Mouse (Mus musculus) limb, embryonic 12.5 days (tissue): ENCODE data around the gene Tmem63b. TPM values are rescaled to one million over a fixed set of nuclear protein-coding genes. Genes with fewer than 3 reads are reported as not detected.
A peak's percentile ranks its signal among the peaks of the same experiment; 100 is the strongest.

Experiments used
- ATAC-seq: fragments of 200-750 bp; cut with Nextera tagmentation; 2 replicates; pipeline ENCODE4 v1.8.0; 2017; ENCODE audit warnings: low read depth, moderate TSS enrichment; ENCODE audit not compliant: insufficient number of reproducible peaks, insufficient read depth, low FRiP score, low TSS enrichment
- H3K27ac ChIP-seq: fragments of 300-500 bp; sonication (generic); 2 replicates; pipeline ENCODE4 v1.5.1; 2016; ENCODE audit warnings: mild to moderate bottlenecking, moderate library complexity
- H3K27me3 ChIP-seq: fragments of 300-500 bp; sonication (generic); 2 replicates; pipeline ENCODE4 v1.6.1; 2016; ENCODE audit warnings: mild to moderate bottlenecking, moderate library complexity
- H3K36me3 ChIP-seq: fragments of 300-500 bp; sonication (generic); 2 replicates; pipeline ENCODE4 v1.6.1; 2016; ENCODE audit warnings: mild to moderate bottlenecking, moderate library complexity
- H3K4me1 ChIP-seq: fragments of 300-500 bp; sonication (generic); replicated peaks from 2 replicates; pipeline ENCODE4 v1.6.1; 2016
- H3K4me2 ChIP-seq: fragments of 300-500 bp; sonication (generic); 2 replicates; pipeline ENCODE4 v1.6.1; 2016; ENCODE audit warnings: mild to moderate bottlenecking, moderate library complexity
- H3K4me3 ChIP-seq: fragments of 300-500 bp; sonication (generic); replicated peaks from 2 replicates; pipeline ENCODE4 v1.5.1; 2016; ENCODE audit warnings: mild to moderate bottlenecking
- H3K9ac ChIP-seq: fragments of 300-500 bp; sonication (generic); replicated peaks from 2 replicates; pipeline ENCODE4 v1.6.1; 2016; ENCODE audit warnings: mild to moderate bottlenecking, moderate library complexity
- H3K9me3 ChIP-seq: fragments of 300-500 bp; sonication (generic); 2 replicates; pipeline ENCODE4 v1.6.1; 2016; ENCODE audit warnings: mild to moderate bottlenecking, moderate library complexity
- WGBS: fragments of 180-500 bp; shearing (Covaris S2); methylation state at CpG from one replicate; pipeline ENCODE4 v1.1.7; 2016; 5-methylcytosine and 5-hydroxymethylcytosine counted together
- polyA plus RNA-seq: library from polyadenylated mRNA; unstranded; fragments of >200 nt; fragmentation: Nextera tagmentation; extraction: Ambion mirVana; gene quantifications from 2 replicates; pipeline ENCODE4 v1.2.1, GENCODE M21; 2016

Tmem63b gene
- 34.1 and 35.8 TPM in 2 replicates for polyA plus RNA-seq

- no peak for ATAC-seq
- H3K4me1 ChIP-seq, result peaks cover 24% of the 10 kb centered on the region
- H3K27ac ChIP-seq, result peak within 1 kb of the TSS; percentile 90
- peak within 1 kb of the TSS; percentile 90 for H3K9ac ChIP-seq
- H3K4me3 ChIP-seq, result peak within 1 kb of the TSS; percentile 78
- H3K27me3 ChIP-seq, result no peaks in the 10 kb centered on the region
- H3K9me3 ChIP-seq, result peaks cover 2% of the 10 kb centered on the region; the same call in 1 of the 2 replicates
- no peaks in the 10 kb centered on the region for H3K36me3 ChIP-seq
- H3K4me2 ChIP-seq, result peak within 1 kb of the TSS; percentile 88
- WGBS, result 12% methylated on average over 12 of the region's 12 CpGs
These were observed at the start of gene Tmem63b for GRCm38 (mm10) chr17:45686716-45687115. Gene Tmem63b (minus strand): TSS chr17:45686905.

- peaks cover 42% of the 10 kb centered on the region for H3K4me1 ChIP-seq
- 5% methylated on average over 10 of the region's 10 CpGs for WGBS
These were observed 48.9 kb upstream of the Tmem63b start for GRCm38 (mm10) chr17:45735382-45736310.

GRCm38 (mm10) chr17:45734881-45735280, 48.2 kb upstream of the Tmem63b start:
- Histone ChIP-seq H3K9ac (peak overlapping the region; percentile 27; the same call in 1 of the 2 replicates), H3K4me2 (peak overlapping the region; percentile 6; the same call in 1 of the 2 replicates), H3K9me3 (no peaks in the 10 kb centered on the region), H3K27ac (peak overlapping the region; percentile 53; the same call in 1 of the 2 replicates), H3K36me3 (no peaks in the 10 kb centered on the region), H3K4me3 (no peak overlapping the region), H3K27me3 (peaks cover 13% of the 10 kb centered on the region), H3K4me1 (peaks cover 48% of the 10 kb centered on the region)
- WGBS, result 75% methylated on average over 4 of the region's 4 CpGs
- no peak for ATAC-seq

More at GRCm38 (mm10) chr17:45735382-45736310, 48.9 kb upstream of the Tmem63b start:
- peak; percentile 16; the same call in 1 of the 2 replicates for ATAC-seq
- peak overlapping the region; percentile 59 for H3K9ac ChIP-seq
- H3K36me3 ChIP-seq, result no peaks in the 10 kb centered on the region
- peaks cover 13% of the 10 kb centered on the region for H3K27me3 ChIP-seq
- peak overlapping the region; percentile 43 for H3K4me3 ChIP-seq
- H3K4me2 ChIP-seq, result peak overlapping the region; percentile 69
- no peaks in the 10 kb centered on the region for H3K9me3 ChIP-seq
- H3K27ac ChIP-seq, result peak overlapping the region; percentile 94

DNA sequence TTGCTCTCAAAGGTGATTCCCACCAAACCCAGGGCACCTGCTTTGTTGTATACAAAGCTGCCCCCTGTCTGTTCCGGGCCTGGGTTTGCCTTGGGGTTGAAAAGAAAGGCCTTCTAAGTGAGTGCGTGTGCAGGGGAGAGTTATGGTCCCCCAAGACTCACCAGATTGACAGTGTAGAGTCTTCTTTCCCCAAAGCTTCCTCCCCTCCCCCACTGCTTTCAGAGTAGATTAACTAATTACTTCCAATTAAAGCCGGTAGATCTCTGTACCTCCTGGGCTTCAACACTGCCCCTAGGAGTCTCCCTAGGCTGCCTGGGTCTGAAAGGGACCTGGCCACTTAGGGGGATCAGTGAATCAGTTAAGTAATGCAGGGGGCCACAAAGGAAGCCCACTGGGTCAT, 47.6 kb upstream of the Tmem63b start:
- 0 out of 2 replicates have a peak overlapping the region, but pooled peaks have one; percentile 8 for H3K27ac ChIP-seq
- H3K4me2 ChIP-seq, result peak overlapping the region; percentile 87
- no peak for ATAC-seq
- peaks cover 13% of the 10 kb centered on the region for H3K27me3 ChIP-seq
- WGBS, result 19% methylated on average over 3 of the region's 3 CpGs
- H3K4me3 ChIP-seq, result peak overlapping the region; percentile 41
- H3K9me3 ChIP-seq, result no peaks in the 10 kb centered on the region
- H3K9ac ChIP-seq, result peak overlapping the region; percentile 74
- H3K36me3 ChIP-seq, result no peaks in the 10 kb centered on the region
- H3K4me1 ChIP-seq, result peaks cover 54% of the 10 kb centered on the region

DNA sequence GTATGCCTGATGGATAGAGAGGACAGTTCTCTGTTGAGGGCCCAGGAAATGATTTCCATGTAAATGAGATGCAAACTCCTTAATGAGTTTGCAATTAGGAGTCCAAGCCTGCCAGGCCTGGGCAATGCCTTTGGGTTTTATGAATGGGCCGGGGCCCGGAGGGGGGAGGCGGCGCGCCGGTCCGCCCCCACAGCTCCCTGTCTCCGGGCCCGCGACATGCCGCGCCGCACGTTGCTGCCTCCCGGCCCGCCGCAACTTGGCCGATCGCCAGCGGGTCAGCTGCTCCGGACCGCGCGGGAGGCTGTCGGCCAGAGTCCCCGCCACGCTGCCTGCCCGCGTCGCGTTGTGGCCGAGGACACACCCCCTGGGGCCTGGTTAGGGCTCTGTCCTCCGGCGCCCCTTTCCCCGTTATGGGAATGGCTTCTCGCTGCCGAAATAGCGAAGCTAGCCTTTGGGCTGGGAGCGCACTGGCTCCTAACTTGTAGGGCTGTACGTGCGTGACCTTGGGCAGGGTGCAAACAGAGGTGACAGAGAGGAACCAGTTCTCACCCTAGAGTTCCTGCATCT, 47.1 kb upstream of the Tmem63b start, which contains the start of gene 1600014C23Rik:
TSS of gene 1600014C23Rik (minus strand) at position 110 of the 567 bp plus-strand sequence.
- no peak for ATAC-seq
- H3K27me3 ChIP-seq, result peaks cover 13% of the 10 kb centered on the region
- peak within 1 kb of the TSS; percentile 41 for H3K4me3 ChIP-seq
- peaks cover 57% of the 10 kb centered on the region for H3K4me1 ChIP-seq
- 1% methylated on average over 41 of the region's 41 CpGs for WGBS
- H3K27ac ChIP-seq, result 0 out of 2 replicates have a peak within 1 kb of the TSS, but pooled peaks have one; percentile 8
- H3K4me2 ChIP-seq, result peak within 1 kb of the TSS; percentile 87
- H3K36me3 ChIP-seq, result no peaks in the 10 kb centered on the region
- peak within 1 kb of the TSS; percentile 74 for H3K9ac ChIP-seq
- H3K9me3 ChIP-seq, result no peaks in the 10 kb centered on the region

GRCm38 (mm10) chr17:45733038-45733734, 46.5 kb upstream of the Tmem63b start:
- H3K9ac ChIP-seq, result peak overlapping the region; percentile 74
- whole genome bisulfite sequencing, result 58% methylated on average over 19 of the region's 19 CpGs
- peak overlapping the region; percentile 87 for H3K4me2 ChIP-seq
- ATAC-seq, result no peak
- H3K36me3 ChIP-seq, result no peaks in the 10 kb centered on the region
- peaks cover 13% of the 10 kb centered on the region for H3K27me3 ChIP-seq
- no peak overlapping the region for H3K27ac ChIP-seq
- no peaks in the 10 kb centered on the region for H3K9me3 ChIP-seq
- H3K4me3 ChIP-seq, result peak overlapping the region; percentile 41
- peaks cover 57% of the 10 kb centered on the region for H3K4me1 ChIP-seq

GRCm38 (mm10) chr17:45731172-45731864, 44.6 kb upstream of the Tmem63b start:
- no peaks in the 10 kb centered on the region for H3K36me3 ChIP-seq
- no peak overlapping the region for H3K4me3 ChIP-seq
- H3K9me3 ChIP-seq, result no peaks in the 10 kb centered on the region
- H3K9ac ChIP-seq, result no peak overlapping the region
- H3K4me1 ChIP-seq, result peaks cover 59% of the 10 kb centered on the region
- H3K27ac ChIP-seq, result no peak overlapping the region
- H3K27me3 ChIP-seq, result peaks cover 13% of the 10 kb centered on the region
- WGBS, result 22% methylated on average over 9 of the region's 9 CpGs
- no peak overlapping the region for H3K4me2 ChIP-seq
- ATAC-seq, result no peak

DNA sequence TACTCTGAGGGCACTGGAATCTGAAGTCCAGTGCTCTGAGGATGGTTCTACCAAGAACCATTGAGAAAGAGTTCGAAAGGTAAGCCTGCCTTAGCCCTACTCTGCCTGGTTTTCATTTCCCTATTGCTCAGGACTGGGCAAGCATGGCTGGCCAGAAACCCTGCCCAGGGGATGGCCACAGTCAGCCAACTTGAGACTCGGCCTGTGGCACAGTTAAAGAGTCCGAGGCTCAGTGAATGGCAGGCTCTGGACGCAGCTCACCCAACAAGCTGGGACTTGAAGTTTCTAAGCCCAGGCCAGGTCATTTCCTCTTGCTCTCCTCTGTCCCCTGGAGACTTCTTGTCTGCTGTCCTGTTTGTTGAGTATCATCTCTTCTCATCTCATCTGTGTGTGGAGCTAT, 44.0 kb upstream of the Tmem63b start:
- no peak overlapping the region for H3K27ac ChIP-seq

GRCm38 (mm10) chr17:45729387-45729786, 42.7 kb upstream of the Tmem63b start:
- no peaks in the 10 kb centered on the region for H3K36me3 ChIP-seq
- peak overlapping the region; percentile 31; the same call in 1 of the 2 replicates for H3K9ac ChIP-seq

More for the DNA sequence above, 44.0 kb upstream of the Tmem63b start:
- Histone ChIP-seq H3K27me3 (peaks cover 13% of the 10 kb centered on the region), H3K9me3 (no peaks in the 10 kb centered on the region), H3K4me1 (peaks cover 59% of the 10 kb centered on the region), H3K36me3 (no peaks in the 10 kb centered on the region), H3K4me2 (no peak overlapping the region), H3K4me3 (no peak overlapping the region), H3K9ac (no peak overlapping the region)
- 65% methylated on average over 4 of the region's 4 CpGs for WGBS
- no peak for ATAC-seq

DNA sequence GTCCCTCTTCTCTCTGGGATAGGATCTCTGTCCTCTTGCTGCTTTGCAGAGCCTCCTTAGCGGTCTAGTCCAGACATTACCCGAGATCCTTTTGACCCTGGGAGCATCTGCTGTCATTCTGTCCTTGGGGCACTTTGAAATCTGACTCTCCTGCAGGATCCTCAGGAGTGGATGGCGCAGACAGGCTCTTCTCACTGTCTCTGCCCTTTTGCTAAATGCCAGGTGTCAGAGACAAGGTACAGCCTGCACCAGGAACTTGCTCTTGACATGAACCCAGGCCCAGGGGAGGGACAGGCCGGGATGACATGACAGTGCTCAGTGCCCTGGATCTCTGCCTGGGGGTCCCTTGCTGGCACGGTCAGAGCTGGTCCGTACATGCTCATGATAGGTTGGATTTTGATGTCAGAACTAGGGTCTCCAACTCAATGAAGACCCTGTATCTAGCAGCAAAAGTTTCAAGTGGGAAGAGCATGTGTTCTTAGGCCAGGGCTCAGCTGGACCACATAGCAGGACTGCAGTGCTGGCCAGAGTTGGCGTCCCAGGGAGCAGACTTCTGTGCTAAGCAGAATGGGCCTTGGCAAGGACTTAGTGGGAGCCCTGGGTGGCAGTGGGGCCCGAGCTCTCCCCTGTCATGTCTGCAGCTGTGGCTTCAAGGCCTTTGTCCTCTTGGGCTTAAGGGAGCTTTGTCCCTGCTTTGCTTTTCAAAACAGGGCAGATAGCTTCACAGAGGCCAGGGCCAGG, 41.4 kb upstream of the Tmem63b start:
- no peaks in the 10 kb centered on the region for H3K9me3 ChIP-seq
- peaks cover 38% of the 10 kb centered on the region for H3K4me1 ChIP-seq
- no peak overlapping the region for H3K4me2 ChIP-seq
- ATAC-seq, result no peak
- H3K36me3 ChIP-seq, result no peaks in the 10 kb centered on the region
- no peak overlapping the region for H3K4me3 ChIP-seq
- H3K27ac ChIP-seq, result no peak overlapping the region
- peaks cover 7% of the 10 kb centered on the region for H3K27me3 ChIP-seq
- H3K9ac ChIP-seq, result peak overlapping the region; percentile 18; the same call in 1 of the 2 replicates
- 45% methylated on average over 8 of the region's 8 CpGs for WGBS

More at GRCm38 (mm10) chr17:45729387-45729786, 42.7 kb upstream of the Tmem63b start:
- no peak overlapping the region for H3K4me2 ChIP-seq
- 44% methylated on average over 10 of the region's 10 CpGs for WGBS
- H3K4me3 ChIP-seq, result no peak overlapping the region
- H3K27ac ChIP-seq, result no peak overlapping the region
- H3K9me3 ChIP-seq, result no peaks in the 10 kb centered on the region
- ATAC-seq, result no peak
- H3K27me3 ChIP-seq, result peaks cover 13% of the 10 kb centered on the region
- H3K4me1 ChIP-seq, result peaks cover 46% of the 10 kb centered on the region
